Mouse (Mus musculus) neural tube, embryonic 11.5 days (tissue): Measurements from ENCODE around the gene Fmnl2. TPM values are rescaled to one million over a fixed set of nuclear protein-coding genes. Genes with fewer than 3 reads are reported as not detected.

Experiments
- ATAC-seq: fragments of 200-750 bp; cut with Nextera tagmentation; 2 replicates; pipeline ENCODE4 v1.8.0; 2017; ENCODE audit warnings: moderate number of reproducible peaks, mild to moderate bottlenecking, moderate TSS enrichment, moderate library complexity; ENCODE audit not compliant: insufficient read depth, low FRiP score, low TSS enrichment
- DNase-seq: peaks from one replicate; pipeline ENCODE4 v3.0.0-alpha.2; 2015; ENCODE audit warnings: low spot score
- H3K27ac ChIP-seq: fragments of 300-500 bp; sonication (generic); 2 replicates; pipeline ENCODE4 v1.5.1; 2014; ENCODE audit warnings: low read depth, mild to moderate bottlenecking, low read length
- H3K27me3 ChIP-seq: fragments of 300-500 bp; sonication (generic); 2 replicates; pipeline ENCODE4 v1.6.1; 2014; ENCODE audit warnings: mild to moderate bottlenecking, low read length, mixed read lengths; ENCODE audit not compliant: control insufficient read depth, insufficient read depth
- H3K36me3 ChIP-seq: fragments of 300-500 bp; sonication (generic); 2 replicates; pipeline ENCODE4 v1.6.1; 2014; ENCODE audit warnings: mild to moderate bottlenecking, low read length, moderate library complexity, mixed read lengths; ENCODE audit not compliant: control insufficient read depth, insufficient read depth
- H3K4me1 ChIP-seq: fragments of 300-500 bp; sonication (generic); 2 replicates; pipeline ENCODE4 v1.6.1; 2014; ENCODE audit warnings: low read length, mixed read lengths; ENCODE audit not compliant: control insufficient read depth, insufficient read depth
- H3K4me2 ChIP-seq: fragments of 300-500 bp; sonication (generic); 2 replicates; pipeline ENCODE4 v1.6.1; 2014; ENCODE audit warnings: low read depth, mild to moderate bottlenecking, moderate library complexity
- H3K4me3 ChIP-seq: fragments of 300-500 bp; sonication (generic); 2 replicates; pipeline ENCODE4 v1.5.1; 2014; ENCODE audit warnings: low read depth, low read length
- H3K9ac ChIP-seq: fragments of 300-500 bp; sonication (generic); 2 replicates; pipeline ENCODE4 v1.6.1; 2014; ENCODE audit warnings: mild to moderate bottlenecking, low read length
- H3K9me3 ChIP-seq: fragments of 300-500 bp; sonication (generic); 2 replicates; pipeline ENCODE4 v1.6.1; 2016; ENCODE audit warnings: low read length; ENCODE audit not compliant: control insufficient read depth
- WGBS: fragments of 180-500 bp; shearing (Covaris S2); extraction: QIAGEN DNeasy Blood & Tissue Kit; methylation state at CpG from one replicate; pipeline ENCODE4 v1.1.7; 2014; 5-methylcytosine and 5-hydroxymethylcytosine counted together
- polyA plus RNA-seq: library from polyadenylated mRNA; unstranded; fragments of >200 nt; fragmentation: Nextera tagmentation; extraction: Ambion mirVana; gene quantifications from 2 replicates; pipeline ENCODE4 v1.2.1, GENCODE M21; 2014

Gene Fmnl2
- polyA plus RNA-seq, 1 experiment from 2014 or later = 7.8 TPM

DNA sequence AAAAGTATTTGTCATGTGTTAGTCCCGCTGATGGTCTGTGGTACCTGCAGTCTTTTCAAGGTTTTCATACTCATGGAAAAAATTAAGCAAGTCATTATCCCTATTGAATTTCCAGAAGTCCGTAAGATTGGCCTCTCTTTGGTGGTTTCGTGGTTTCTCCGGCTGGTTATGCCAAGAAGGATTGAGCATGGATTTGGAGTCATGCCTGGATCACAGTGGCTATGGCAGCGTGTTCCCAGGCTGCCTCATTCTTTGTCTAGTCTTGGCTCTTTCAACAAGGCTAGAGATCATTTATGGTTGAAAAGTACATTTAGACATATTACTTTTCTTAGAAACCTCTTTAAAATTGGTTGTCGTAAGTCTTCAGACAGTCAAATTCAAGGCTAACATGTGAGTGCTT, 192.7 kb downstream of the Fmnl2 start:
- Histone ChIP-seq H3K27ac (no peak overlapping the region), H3K9me3 (no peaks in the 10 kb centered on the region), H3K4me3 (no peak overlapping the region), H3K4me1 (no peaks in the 10 kb centered on the region), H3K27me3 (no peaks in the 10 kb centered on the region), H3K9ac (no peak overlapping the region), H3K4me2 (no peak overlapping the region), H3K36me3 (no peaks in the 10 kb centered on the region)
- 95% methylated on average over 6 of the region's 6 CpGs for WGBS
- ATAC-seq = no peak
- no peak for DNase-seq

- no peak overlapping the region for H3K9ac ChIP-seq
- no peak overlapping the region for H3K4me2 ChIP-seq
- H3K27ac ChIP-seq = no peak overlapping the region
- no peaks in the 10 kb centered on the region for H3K36me3 ChIP-seq
- DNase-seq = no peak
- 96% methylated on average over 8 of the region's 8 CpGs for WGBS
- H3K9me3 ChIP-seq = no peaks in the 10 kb centered on the region
- no peak overlapping the region for H3K4me3 ChIP-seq
- H3K27me3 ChIP-seq = no peaks in the 10 kb centered on the region
- no peaks in the 10 kb centered on the region for H3K4me1 ChIP-seq
- no peak for ATAC-seq
Observed at GRCm38 (mm10) chr2:53051502-53051901, 193.8 kb downstream of the Fmnl2 start.

DNA sequence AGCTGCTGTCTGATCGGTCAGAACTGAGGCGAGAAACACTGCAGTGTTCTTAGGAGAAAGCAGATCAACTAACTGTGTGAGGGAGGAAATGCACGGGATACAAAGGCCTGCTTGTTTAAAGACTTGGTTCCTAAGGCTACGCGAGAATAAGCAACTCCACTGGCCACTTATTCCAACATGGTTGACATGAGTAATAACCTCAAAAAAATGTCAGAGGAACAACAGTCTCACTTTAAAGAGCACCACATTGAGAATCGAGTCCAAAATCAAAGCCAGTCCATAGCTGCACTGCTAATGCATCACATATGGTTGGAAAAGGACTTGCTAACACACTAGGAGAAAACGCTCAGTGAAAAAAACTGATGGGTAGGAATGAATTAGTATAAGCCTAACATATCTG, 196.1 kb downstream of the Fmnl2 start:
- Histone ChIP-seq H3K9ac (no peak overlapping the region), H3K36me3 (no peaks in the 10 kb centered on the region), H3K4me2 (no peak overlapping the region), H3K27me3 (no peaks in the 10 kb centered on the region), H3K27ac (no peak overlapping the region), H3K4me1 (no peaks in the 10 kb centered on the region), H3K4me3 (no peak overlapping the region), H3K9me3 (no peaks in the 10 kb centered on the region)
- DNase-seq (no peak), ATAC-seq (no peak)
- 58% methylated on average over 7 of the region's 7 CpGs for WGBS

DNA sequence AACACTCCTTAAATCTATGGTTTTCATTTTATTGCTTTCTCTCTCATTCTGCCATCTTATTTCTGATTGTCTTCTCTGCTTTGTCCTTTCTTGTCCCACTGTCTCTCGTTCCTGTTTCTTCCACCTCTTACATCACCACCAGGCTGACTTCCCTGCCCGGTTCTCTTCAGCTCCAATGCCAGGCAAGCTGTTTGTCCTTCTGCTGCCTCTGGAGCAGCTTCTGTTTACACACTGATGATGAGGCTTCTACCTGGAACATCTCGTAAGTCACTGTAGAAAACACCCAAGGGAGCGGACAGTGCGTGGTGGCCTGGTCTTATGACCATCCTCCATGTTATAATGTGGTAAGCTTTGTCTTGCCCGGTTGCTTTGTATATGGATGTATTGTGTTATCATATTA, 198.9 kb downstream of the Fmnl2 start:
- Histone ChIP-seq H3K27ac (no peak overlapping the region), H3K27me3 (no peaks in the 10 kb centered on the region), H3K9ac (no peak overlapping the region), H3K4me1 (no peaks in the 10 kb centered on the region), H3K4me3 (no peak overlapping the region), H3K9me3 (no peaks in the 10 kb centered on the region), H3K36me3 (no peaks in the 10 kb centered on the region), H3K4me2 (no peak overlapping the region)
- 90% methylated on average over 6 of the region's 6 CpGs for WGBS
- ATAC-seq (no peak), DNase-seq (no peak)

DNA sequence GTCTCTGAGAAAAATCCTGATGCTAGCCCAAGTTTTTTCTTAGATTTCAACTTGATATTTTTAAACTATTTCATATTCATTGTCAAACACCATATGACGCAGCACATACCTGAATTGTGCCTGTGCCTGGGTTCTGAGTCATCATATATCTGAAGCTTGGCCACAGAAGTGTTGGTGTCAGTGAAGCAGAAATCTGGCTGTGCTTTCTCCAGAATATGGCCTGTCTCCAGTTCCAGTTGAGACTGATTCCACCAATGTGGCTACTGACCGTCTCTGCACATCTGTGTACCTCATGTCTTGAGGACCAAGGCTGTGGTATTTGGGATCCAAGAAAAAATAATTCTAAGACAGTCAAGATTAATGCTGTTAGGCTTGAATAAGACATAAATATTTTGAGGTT, 199.6 kb downstream of the Fmnl2 start:
- WGBS = 80% methylated on average over 2 of the region's 2 CpGs
- H3K4me2 ChIP-seq = no peak overlapping the region
- H3K36me3 ChIP-seq = no peaks in the 10 kb centered on the region
- no peaks in the 10 kb centered on the region for H3K27me3 ChIP-seq
- H3K9ac ChIP-seq = no peak overlapping the region
- H3K4me3 ChIP-seq = no peak overlapping the region
- DNase-seq (peak; percentile 15), ATAC-seq (no peak)
- H3K9me3 ChIP-seq = no peaks in the 10 kb centered on the region
- no peaks in the 10 kb centered on the region for H3K4me1 ChIP-seq
- H3K27ac ChIP-seq = no peak overlapping the region

DNA sequence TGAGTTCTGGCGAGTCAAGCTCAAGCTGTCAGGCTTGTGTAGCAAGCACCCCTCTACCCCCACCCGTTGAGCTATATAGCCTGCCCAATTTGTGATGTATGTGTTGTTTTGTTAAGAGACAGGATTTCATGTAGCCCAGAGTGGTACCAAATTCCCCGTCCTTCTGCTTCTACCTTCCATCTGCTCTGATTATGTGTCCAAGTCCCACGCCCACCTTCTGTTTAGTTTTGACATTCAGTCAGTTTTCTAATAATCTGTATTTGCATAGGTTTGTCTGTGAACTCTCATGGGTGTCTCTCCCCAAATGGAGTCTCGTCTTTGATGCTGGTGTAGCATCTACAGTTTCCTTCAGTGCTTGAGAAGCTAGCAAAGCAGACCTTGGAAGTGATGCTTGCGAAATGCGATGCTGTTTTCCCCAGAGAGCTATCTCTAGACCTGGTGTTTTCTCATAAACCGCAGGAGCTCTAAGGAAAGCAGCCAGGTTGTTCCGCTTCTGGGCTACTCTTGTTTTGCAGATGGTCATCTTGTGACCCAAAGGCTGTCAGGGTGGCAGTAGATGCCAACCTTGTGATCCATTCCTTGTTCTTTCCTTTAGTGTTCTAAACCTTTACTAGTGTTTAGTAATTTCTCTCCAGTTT, 203.8 kb downstream of the Fmnl2 start:
- Histone ChIP-seq H3K4me3 (no peak overlapping the region), H3K27me3 (no peaks in the 10 kb centered on the region), H3K4me2 (no peak overlapping the region), H3K9ac (no peak overlapping the region), H3K9me3 (no peaks in the 10 kb centered on the region), H3K4me1 (no peaks in the 10 kb centered on the region), H3K27ac (no peak overlapping the region), H3K36me3 (no peaks in the 10 kb centered on the region)
- ATAC-seq (no peak), DNase-seq (no peak)
- WGBS = 77% methylated on average over 9 of the region's 9 CpGs

DNA sequence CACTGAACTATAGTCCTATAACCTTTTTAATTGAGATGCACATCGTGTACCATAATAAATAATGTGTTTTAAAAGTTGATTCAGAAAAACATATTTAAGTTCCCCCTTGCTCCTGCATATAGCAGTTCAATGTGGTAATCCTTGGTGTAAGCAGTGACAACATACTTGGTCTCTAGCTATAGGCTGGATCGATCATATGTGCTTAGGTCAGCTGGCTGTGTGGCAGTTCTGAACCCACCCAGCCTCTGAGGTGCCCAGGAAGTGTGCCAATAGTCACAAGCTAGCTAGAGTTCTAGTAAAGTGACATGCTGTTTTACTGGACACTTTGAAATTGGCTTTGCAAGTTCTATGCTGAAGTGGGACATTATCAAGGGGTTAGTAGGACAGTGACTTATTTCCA, 209.3 kb downstream of the Fmnl2 start:
- no peaks in the 10 kb centered on the region for H3K36me3 ChIP-seq
- no peak for DNase-seq
- no peak for ATAC-seq
- no peaks in the 10 kb centered on the region for H3K9me3 ChIP-seq
- no peak overlapping the region for H3K9ac ChIP-seq
- no peak overlapping the region for H3K4me3 ChIP-seq
- no peak overlapping the region for H3K4me2 ChIP-seq
- no peaks in the 10 kb centered on the region for H3K27me3 ChIP-seq
- WGBS = 96% methylated on average over 2 of the region's 2 CpGs
- H3K4me1 ChIP-seq = no peaks in the 10 kb centered on the region
- H3K27ac ChIP-seq = no peak overlapping the region

DNA sequence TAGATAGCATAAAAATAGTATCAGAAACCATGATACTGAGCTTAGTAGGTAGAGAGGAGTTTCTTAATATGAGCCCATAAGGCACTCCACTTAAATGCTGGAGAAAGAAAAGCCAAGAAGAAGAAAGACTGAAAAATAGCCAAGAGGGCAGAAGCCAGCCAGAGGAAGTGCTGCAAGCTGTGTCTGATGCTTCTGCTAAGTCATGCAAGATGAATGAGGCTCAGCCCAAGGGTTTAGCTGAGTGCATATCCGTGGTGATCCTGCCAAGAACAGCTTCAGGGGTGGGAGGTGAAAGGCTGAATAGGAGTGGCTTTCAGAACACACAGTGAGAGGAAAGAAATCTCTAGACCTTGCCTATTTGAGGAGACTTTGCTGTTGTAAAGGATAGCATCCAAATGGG, 212.9 kb downstream of the Fmnl2 start:
- no peaks in the 10 kb centered on the region for H3K27me3 ChIP-seq
- H3K9ac ChIP-seq = no peak overlapping the region
- H3K36me3 ChIP-seq = no peaks in the 10 kb centered on the region
- H3K4me3 ChIP-seq = no peak overlapping the region
- WGBS = 23% methylated on average over 1 of the region's 1 CpGs
- H3K9me3 ChIP-seq = no peaks in the 10 kb centered on the region
- no peak overlapping the region for H3K4me2 ChIP-seq
- ATAC-seq (no peak), DNase-seq (no peak)
- H3K4me1 ChIP-seq = no peaks in the 10 kb centered on the region
- no peak overlapping the region for H3K27ac ChIP-seq

DNA sequence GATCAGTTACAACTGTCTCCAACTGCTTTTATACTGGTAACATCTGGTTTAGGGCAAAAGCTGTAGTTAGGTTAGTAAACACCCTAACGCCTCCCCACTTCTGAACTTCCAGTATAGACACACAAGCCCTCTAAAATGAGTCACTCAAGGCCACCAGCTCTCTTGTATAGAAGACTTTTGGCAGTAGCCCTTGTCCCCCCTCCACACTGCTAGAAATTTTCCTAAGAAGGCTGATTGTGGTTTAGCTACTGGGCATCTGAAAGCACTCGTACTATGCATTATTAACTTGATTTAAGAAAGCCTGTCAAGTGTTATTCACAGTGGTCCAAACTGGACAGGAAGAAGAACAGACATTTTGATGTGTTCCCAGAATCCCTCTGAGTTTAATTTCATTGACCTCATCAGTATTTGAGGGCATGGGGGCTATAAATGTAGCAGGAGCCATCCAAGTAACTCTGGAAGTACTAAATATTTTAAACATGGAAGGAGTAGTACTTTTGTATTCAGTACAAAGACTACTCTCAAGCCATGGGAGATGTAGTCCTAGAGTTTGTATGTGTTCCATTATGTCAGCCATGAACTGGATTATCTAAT, 222.1 kb downstream of the Fmnl2 start:
- Histone ChIP-seq H3K9me3 (no peaks in the 10 kb centered on the region), H3K9ac (no peak overlapping the region), H3K4me3 (no peak overlapping the region), H3K4me1 (no peaks in the 10 kb centered on the region), H3K27me3 (no peaks in the 10 kb centered on the region), H3K36me3 (no peaks in the 10 kb centered on the region), H3K4me2 (no peak overlapping the region), H3K27ac (no peak overlapping the region)
- no peak for ATAC-seq
- WGBS = 80% methylated on average over 2 of the region's 2 CpGs
- DNase-seq = no peak
